Mouse (Mus musculus) C2C12 (cell line): Measurements from ENCODE around the gene Ddb1. TPM values are rescaled to one million over a fixed set of nuclear protein-coding genes. Genes with fewer than 3 reads are reported as not detected.

Experiments
- H3K27me3 ChIP-seq: one replicate; pipeline ENCODE4 v1.6.1; 2011; ENCODE audit not compliant: control insufficient read depth, insufficient read depth, insufficient read length
- H3K36me3 ChIP-seq: one replicate; pipeline ENCODE4 v1.6.1; 2011; ENCODE audit not compliant: control insufficient read depth, insufficient read depth
- H3K4me3 ChIP-seq: one replicate; pipeline ENCODE4 v1.5.1; 2011; ENCODE audit warnings: mild to moderate bottlenecking, control low read depth; ENCODE audit not compliant: poor library complexity, insufficient read depth, severe bottlenecking
- H3K79me2 ChIP-seq: one replicate; pipeline ENCODE4 v1.6.1; 2011; ENCODE audit not compliant: control insufficient read depth, insufficient read depth
- H3K79me3 ChIP-seq: one replicate; pipeline ENCODE4 v1.6.1; 2011; ENCODE audit warnings: low read depth, control low read depth
- H3ac ChIP-seq: one replicate; pipeline ENCODE3; 2011; ENCODE audit warnings: low read depth; ENCODE audit not compliant: control insufficient read depth, insufficient read length
- CEBPB ChIP-seq: IDR thresholded peaks from one replicate; pipeline ENCODE4 v1.6.1; 2011; ENCODE audit warnings: low read depth, mild to moderate bottlenecking, control low read depth, moderate library complexity
- CTCF ChIP-seq: IDR thresholded peaks from one replicate; pipeline ENCODE4 v1.5.1; 2011; ENCODE audit not compliant: control insufficient read depth, insufficient read depth, insufficient read length
- FOSL1 ChIP-seq: IDR thresholded peaks from one replicate; pipeline ENCODE4 v1.8.0; 2011; ENCODE audit warnings: mild to moderate bottlenecking, low read length; ENCODE audit not compliant: poor library complexity, insufficient read depth, severe bottlenecking
- MAX ChIP-seq: IDR thresholded peaks from one replicate; pipeline ENCODE4 v1.6.1; 2011; ENCODE audit warnings: mild to moderate bottlenecking, control low read depth
- MYOD1 ChIP-seq: IDR thresholded peaks from one replicate; pipeline ENCODE4 v1.6.1; 2011; ENCODE audit warnings: low read depth; ENCODE audit not compliant: control insufficient read depth, insufficient read length
- MYOG ChIP-seq: IDR thresholded peaks from one replicate; pipeline ENCODE4 v1.6.1; 2011; ENCODE audit not compliant: control insufficient read depth, insufficient read length; ENCODE audit errors: extremely low read depth
- USF1 ChIP-seq: IDR thresholded peaks from one replicate; pipeline ENCODE4 v1.6.1; 2011; ENCODE audit warnings: low read depth, mild to moderate bottlenecking, control low read depth, moderate library complexity
- polyA plus RNA-seq: library from polyadenylated mRNA; unstranded; fragments of >200 nt; fragmentation: generic; extraction: Trizol; gene quantifications from one replicate; pipeline ENCODE4 v1.2.1, GENCODE M21; 2012; ENCODE audit warnings: missing spikeins

Gene Ddb1
- polyA plus RNA-seq, 1 experiment: 513 TPM

DNA sequence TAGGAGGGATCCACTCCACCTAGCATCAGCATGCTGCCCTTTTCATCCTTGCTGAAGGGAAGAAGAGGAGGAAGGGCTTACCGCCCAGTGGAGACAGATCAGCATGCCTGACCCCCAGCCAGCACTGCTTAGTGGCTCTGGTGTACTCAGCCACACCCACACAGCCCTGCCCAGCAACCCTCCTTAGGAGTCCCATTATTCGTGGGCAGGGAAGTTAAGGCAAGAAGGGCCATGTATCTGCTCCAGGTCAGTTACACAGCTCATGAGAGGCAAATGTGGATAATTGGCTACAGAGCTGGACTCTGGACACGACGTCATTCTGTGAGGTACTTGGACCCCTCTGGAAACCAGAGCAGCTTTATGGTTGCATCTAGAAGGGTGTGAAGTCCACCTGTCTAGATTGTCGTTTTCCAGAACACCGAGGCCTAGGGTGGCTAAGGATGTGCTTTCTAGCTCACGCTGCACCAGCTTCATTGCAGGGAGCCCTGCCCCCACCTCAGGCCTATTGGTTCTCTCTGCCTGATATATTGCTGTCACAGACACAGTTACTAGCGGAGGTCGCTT, 66.8 kb downstream of the Ddb1 start:
- H3K4me3 ChIP-seq: no peak overlapping the region
- peaks cover 16% of the 10 kb centered on the region for H3K27me3 ChIP-seq
- no peak overlapping the region for H3ac ChIP-seq
- TF ChIP-seq MYOD1 (no peak), MAX (no peak), FOSL1 (no peak), CTCF (no peak), USF1 (no peak), MYOG (no peak), CEBPB (no peak)
- no peaks in the 10 kb centered on the region for H3K79me2 ChIP-seq
- no peaks in the 10 kb centered on the region for H3K79me3 ChIP-seq
- H3K36me3 ChIP-seq: no peaks in the 10 kb centered on the region

- H3K27me3 ChIP-seq: peaks cover 16% of the 10 kb centered on the region
- H3K79me3 ChIP-seq: no peaks in the 10 kb centered on the region
- TF ChIP-seq MYOD1: no peak
- no peak for TF ChIP-seq CEBPB
- no peak for TF ChIP-seq CTCF
- no peak for TF ChIP-seq MYOG
- TF ChIP-seq USF1: no peak
- no peak for TF ChIP-seq MAX
- TF ChIP-seq FOSL1: no peak
- H3K79me2 ChIP-seq: no peaks in the 10 kb centered on the region
- H3K36me3 ChIP-seq: no peaks in the 10 kb centered on the region
- no peak overlapping the region for H3K4me3 ChIP-seq
- H3ac ChIP-seq: no peak overlapping the region
These were observed 68.1 kb downstream of the Ddb1 start for GRCm38 (mm10) chr19:10673275-10673674.

DNA sequence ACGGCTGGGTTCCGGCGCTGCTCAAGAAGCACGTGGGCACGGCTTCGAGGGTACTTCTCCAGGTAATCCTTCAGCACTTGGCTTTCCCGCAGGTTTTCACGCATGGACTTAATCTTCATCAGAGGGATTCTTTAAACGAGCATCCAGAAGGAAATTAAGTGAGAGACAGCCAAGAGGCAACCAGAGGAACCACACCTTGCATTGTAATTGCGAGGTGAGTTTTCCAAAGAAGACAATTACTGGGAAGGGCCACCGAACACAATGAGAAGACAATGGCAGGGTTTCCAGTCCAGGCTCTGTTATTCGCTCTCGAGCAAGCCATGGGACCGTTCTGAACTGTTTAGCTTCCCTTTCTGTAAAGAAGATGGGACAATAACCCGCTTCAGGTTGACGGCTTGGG, 71.5 kb downstream of the Ddb1 start:
- no peak overlapping the region for H3ac ChIP-seq
- H3K79me2 ChIP-seq: no peaks in the 10 kb centered on the region
- no peaks in the 10 kb centered on the region for H3K27me3 ChIP-seq
- no peak for TF ChIP-seq MYOD1
- no peak for TF ChIP-seq MAX
- no peak for TF ChIP-seq CTCF
- no peak for TF ChIP-seq CEBPB
- no peak for TF ChIP-seq USF1
- TF ChIP-seq MYOG: no peak
- TF ChIP-seq FOSL1: no peak
- no peaks in the 10 kb centered on the region for H3K79me3 ChIP-seq
- no peaks in the 10 kb centered on the region for H3K36me3 ChIP-seq
- H3K4me3 ChIP-seq: no peak overlapping the region

DNA sequence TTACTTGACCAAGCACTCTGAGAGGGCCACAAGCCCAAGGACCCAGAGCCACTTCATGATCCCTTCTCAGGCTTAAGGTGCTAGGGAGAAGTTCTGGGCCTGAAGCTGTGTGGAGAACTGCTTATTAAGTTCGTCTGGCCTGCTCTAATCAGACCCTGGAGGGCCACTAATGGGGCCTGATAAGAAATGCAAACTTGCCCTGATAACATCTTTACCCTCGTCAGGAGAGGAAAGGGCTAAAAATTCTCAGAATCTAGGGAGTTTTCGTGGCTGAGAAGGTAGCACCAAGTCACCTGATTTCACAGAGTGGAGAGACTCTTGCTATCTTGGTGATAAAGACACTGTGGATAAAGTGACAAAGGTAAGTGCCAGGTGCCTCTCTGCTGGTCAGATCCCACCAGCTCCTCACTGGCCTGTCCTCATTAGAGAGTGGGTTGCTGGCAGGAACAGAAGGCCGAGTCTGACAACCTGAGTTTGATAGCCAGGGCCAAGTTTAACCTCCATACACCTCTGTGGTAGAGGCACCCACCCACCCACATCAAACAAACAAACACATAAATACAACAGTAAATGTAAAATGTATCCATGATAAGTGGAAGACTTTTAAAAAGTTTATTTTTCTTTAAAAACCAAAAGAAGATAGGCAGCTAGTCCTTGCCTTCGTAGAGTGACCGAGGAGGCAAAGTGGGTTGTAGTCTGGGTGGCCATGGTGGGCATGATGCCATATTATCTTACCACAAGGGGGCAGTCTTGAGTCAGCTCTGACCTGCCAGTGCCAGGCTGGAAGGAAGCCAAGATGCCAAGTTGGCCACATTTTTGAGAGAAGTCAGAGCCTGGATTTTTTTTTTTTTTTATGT, 73.0 kb downstream of the Ddb1 start, which contains the start of gene Pga5:
Pga5 (minus strand) TSS at position 157 of the 857 bp plus-strand sequence.
- TF ChIP-seq CTCF (peak; percentile 82), USF1 (no peak), MYOG (no peak)

GRCm38 (mm10) chr19:10678772-10679067, 73.6 kb downstream of the Ddb1 start:
- no peaks in the 10 kb centered on the region for H3K79me2 ChIP-seq
- H3K4me3 ChIP-seq: no peak overlapping the region
- no peaks in the 10 kb centered on the region for H3K79me3 ChIP-seq
- H3K36me3 ChIP-seq: no peaks in the 10 kb centered on the region
- TF ChIP-seq CTCF (no peak), MAX (no peak), CEBPB (no peak), USF1 (no peak), MYOG (no peak), FOSL1 (no peak), MYOD1 (no peak)
- H3K27me3 ChIP-seq: no peaks in the 10 kb centered on the region
- H3ac ChIP-seq: no peak overlapping the region

More for the DNA sequence above, 73.0 kb downstream of the Ddb1 start, which contains the start of gene Pga5:
- no peak within 1 kb of the TSS for H3K4me3 ChIP-seq
- H3ac ChIP-seq: no peak within 1 kb of the TSS
- H3K79me3 ChIP-seq: no peaks in the 10 kb centered on the region
- no peaks in the 10 kb centered on the region for H3K36me3 ChIP-seq
- no peaks in the 10 kb centered on the region for H3K27me3 ChIP-seq
- H3K79me2 ChIP-seq: no peaks in the 10 kb centered on the region

Other genes starting within 250 kb of the Ddb1 start
- gene Syt7, start 216.2 kb upstream of the Ddb1 start, polyA plus RNA-seq: 0.23 TPM
- gene Lrrc10b, start 147.9 kb upstream of the Ddb1 start, polyA plus RNA-seq: 0.07 TPM
- 0.04 TPM for gene Ppp1r32, start 122.4 kb upstream of the Ddb1 start, polyA plus RNA-seq
- 26.5 TPM for gene Cpsf7, start 80.1 kb upstream of the Ddb1 start, polyA plus RNA-seq
- 35.4 TPM for gene Sdhaf2, start 79.2 kb upstream of the Ddb1 start, polyA plus RNA-seq
- 25.2 TPM for gene Tmem216, start 49.1 kb upstream of the Ddb1 start, polyA plus RNA-seq
- 21.0 TPM for gene Cyb561a3, start 28.2 kb upstream of the Ddb1 start, polyA plus RNA-seq
- 39.2 TPM for gene Tmem138, start 28.0 kb upstream of the Ddb1 start, polyA plus RNA-seq
- 15.7 TPM for gene Tkfc, start 327 bp downstream of the Ddb1 start, polyA plus RNA-seq
- gene Vwce, start 28.9 kb downstream of the Ddb1 start, polyA plus RNA-seq: 0.11 TPM
- not detected for gene Pga5, start 72.7 kb downstream of the Ddb1 start, polyA plus RNA-seq
- gene Vps37c, start 83.4 kb downstream of the Ddb1 start, polyA plus RNA-seq: 21.9 TPM
- gene Cd5, start 133.7 kb downstream of the Ddb1 start, polyA plus RNA-seq: 0.04 TPM
- 0.30 TPM for gene Cd6, start 224.7 kb downstream of the Ddb1 start, polyA plus RNA-seq
- 6.3 TPM for gene Slc15a3, start 234.4 kb downstream of the Ddb1 start, polyA plus RNA-seq